Mouse (Mus musculus) gastrocnemius, adult 18-20 months (tissue): ENCODE data around the gene Tgm2. TPM values are rescaled to one million over a fixed set of nuclear protein-coding genes. Genes with fewer than 3 reads are reported as not detected.

ENCODE experiments used
- DNase-seq: peaks from one replicate; pipeline ENCODE4 v3.0.0; 2021; ENCODE audit warnings: low spot score
- long read RNA-seq, 2 experiments: library from polyadenylated mRNA; stranded (forward); transcript quantifications; one replicate each; pipeline ENCODE4 v2.0.0; 2021
- total RNA-seq, 2 experiments: library from RNA; stranded (reverse); gene quantifications; 2 replicates each; pipeline ENCODE4 v1.2.3; 2021

Gene Tgm2
- 10 to 100 TPM; 40.7 to 47.3 TPM for total RNA-seq
- long read RNA-seq, experiment 1, transcript Tgm2-201 (13 exons, 3,596 nt) = major isoform, 46 of 74 reads
- long read RNA-seq, experiment 1, partial matches to known transcripts = 13 of 74 reads
- long read RNA-seq, experiment 1, other reads (novel, unspliced or antisense) = 15 of 74 reads
- long read RNA-seq, experiment 2, transcript Tgm2-201 (13 exons, 3,596 nt) = major isoform, 20 of 30 reads
- long read RNA-seq, experiment 2, partial matches to known transcripts = 6 of 30 reads
- long read RNA-seq, experiment 2, other reads (novel, unspliced or antisense) = 4 of 30 reads

DNA sequence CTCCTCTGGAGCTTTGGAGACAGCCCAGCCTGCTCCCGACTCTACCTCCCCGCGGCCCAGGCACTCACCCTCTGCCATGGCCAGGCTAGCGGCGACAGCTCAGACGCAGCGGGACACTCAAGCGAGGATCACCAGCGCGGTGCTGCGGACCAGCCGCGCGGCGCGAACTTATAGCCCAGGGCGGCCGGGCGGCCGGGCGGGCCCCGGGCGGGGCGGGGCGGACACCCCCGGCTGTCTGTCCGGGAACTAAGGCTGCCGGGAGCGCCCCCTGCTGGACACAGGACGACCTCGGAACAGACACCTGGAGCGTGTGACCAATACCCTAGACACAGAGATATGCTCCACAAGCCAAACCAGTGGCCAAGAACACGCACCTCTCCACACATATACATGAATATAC, at the start of gene Tgm2:
Tgm2 (minus strand) TSS at position 214 of the 400 bp plus-strand sequence.
- DNase-seq = peak; percentile 94

- peak; percentile 41 for DNase-seq
Measured at GRCm38 (mm10) chr2:158194945-158195640, 48.9 kb upstream of the Tgm2 start.

GRCm38 (mm10) chr2:158193611-158194336, 47.5 kb upstream of the Tgm2 start:
- DNase-seq = no peak

DNA sequence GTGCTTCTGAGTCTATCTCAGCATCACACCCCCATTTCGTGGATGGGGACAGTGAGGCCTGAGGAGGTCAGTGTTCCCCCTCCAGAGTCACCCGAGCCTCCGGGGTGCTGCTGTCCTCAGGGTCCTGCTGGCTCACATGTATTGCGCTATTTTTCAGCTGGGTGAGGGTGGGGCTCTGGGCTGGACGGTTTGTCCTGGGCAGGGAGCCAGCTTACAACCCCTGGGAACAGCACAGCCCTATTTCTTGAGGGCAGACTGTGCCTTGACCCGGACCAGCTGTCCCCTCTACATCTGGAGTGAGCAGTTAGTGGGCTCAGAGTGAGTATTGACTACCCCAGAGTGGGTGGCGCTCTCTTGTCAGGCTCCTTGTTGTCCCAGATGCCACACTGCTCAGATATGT, 44.9 kb upstream of the Tgm2 start:
- peak; percentile 88 for DNase-seq

DNA sequence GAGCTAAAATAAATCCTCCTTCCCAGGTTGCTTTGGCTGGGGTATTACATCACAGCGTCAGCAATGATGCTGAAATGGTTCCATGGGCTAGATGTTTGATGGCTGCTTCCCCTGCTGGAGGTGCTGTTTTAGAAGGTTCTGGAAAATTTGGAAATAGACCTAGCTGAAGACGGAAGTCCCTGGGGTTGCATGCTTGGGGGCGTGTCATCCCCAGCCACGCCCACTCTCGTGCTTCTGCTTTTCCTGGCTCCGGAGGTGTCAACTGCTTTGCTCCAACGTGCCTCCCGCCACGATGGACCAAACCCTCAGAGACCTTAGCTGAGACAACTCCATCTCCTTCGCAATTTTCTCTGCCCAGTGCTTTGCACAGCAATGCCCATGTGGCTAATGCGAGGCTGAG, 43.2 kb upstream of the Tgm2 start:
- DNase-seq = no peak

GRCm38 (mm10) chr2:158186206-158186871, 40.1 kb upstream of the Tgm2 start:
- DNase-seq = no peak

GRCm38 (mm10) chr2:158183266-158183665, 37.0 kb upstream of the Tgm2 start:
- DNase-seq = no peak

DNA sequence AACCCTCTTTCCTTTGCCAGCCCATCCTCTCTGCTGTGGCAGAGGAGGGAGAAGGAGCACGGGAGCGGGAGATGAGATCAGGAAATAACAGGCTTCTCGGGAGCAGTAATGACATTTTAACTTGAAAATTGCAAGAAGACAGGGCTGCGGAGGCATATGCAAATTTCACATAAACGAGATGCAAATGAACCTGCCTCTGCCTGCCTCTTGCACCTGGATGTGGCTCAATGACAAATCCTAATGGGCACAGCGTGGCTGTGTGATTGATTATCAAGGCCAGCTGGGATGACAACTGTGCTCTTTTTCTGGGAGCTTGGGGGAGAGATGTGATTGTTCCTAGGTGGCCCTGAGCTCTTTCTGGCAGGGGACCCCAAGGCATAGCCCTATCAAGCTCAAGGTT, 35.7 kb upstream of the Tgm2 start:
- DNase-seq = no peak

GRCm38 (mm10) chr2:158180797-158181196, 34.6 kb upstream of the Tgm2 start:
- DNase-seq = peak; percentile 42

GRCm38 (mm10) chr2:158179370-158180111, 33.3 kb upstream of the Tgm2 start:
- DNase-seq = peak; percentile 62

DNA sequence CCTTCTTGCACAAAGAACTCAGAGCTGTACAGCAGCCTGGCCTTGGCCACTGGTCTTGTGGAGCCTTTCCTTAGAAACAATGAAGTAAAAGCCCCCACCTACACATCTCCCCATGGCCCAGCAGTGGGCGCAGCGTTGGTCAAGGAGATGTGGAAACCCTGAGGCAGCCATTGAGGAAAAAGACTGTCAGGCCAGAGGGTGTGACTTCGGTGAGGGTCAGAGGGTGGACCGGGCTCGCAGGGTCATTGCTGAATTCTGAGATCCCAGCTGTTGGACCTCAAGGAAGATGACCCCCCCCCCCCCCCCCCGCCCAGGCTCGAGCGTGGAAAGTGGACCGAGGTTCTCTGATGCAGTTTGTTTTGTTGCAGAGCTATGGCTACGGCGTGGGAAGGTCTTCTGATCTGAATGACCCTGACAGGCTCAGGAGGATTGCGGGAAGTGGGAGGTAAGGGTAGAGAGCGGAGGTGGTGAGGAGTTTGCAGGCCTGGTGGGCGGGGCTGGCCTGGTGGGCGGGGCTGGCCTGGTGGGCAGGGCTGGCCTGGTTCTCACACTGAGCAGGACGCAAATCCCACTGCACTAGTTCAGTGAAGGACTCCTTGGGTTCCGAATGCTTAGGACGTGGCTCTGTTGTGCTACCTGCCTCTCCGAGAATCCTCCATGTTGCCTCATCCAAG, 32.6 kb upstream of the Tgm2 start:
- peak; percentile 82 for DNase-seq

DNA sequence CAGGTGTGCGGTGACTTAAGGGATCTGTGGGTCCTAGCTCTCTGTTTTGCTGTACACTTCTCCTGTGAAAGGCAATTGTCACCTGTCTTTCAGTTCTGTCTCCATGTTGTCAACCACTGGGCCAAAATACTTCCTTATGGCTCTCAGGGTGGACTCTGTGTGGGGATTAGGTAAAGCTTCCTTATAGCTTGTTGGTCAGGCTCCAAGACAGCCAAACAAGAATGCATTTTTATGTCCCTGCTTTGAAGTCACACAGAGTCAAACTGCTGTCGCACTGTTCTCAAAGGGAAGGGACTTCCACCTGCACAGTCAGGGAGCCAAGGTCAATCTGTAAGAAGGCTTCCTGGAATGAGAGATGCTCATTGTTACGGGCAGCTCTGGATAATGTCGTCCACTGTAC, 31.9 kb upstream of the Tgm2 start:
- DNase-seq = no peak

DNA sequence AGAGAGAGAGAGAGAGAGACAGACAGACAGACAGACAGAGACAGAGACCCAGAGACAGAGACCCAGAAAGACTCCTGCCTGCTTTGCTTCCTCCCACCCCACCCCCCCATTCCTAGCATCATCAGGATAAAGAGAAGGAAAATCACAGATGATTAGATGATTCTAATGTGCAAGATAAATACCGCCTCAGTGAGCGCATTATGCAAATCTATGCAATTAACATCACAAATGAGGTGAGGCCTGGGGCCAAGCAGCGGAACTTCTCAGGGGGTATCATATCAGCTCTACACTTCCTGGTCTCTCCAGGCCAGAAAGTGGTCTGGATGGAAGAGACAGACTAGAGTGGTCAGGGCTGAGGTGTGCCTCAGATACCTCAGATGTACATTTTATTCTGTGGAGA, 31.3 kb upstream of the Tgm2 start:
- DNase-seq = no peak

DNA sequence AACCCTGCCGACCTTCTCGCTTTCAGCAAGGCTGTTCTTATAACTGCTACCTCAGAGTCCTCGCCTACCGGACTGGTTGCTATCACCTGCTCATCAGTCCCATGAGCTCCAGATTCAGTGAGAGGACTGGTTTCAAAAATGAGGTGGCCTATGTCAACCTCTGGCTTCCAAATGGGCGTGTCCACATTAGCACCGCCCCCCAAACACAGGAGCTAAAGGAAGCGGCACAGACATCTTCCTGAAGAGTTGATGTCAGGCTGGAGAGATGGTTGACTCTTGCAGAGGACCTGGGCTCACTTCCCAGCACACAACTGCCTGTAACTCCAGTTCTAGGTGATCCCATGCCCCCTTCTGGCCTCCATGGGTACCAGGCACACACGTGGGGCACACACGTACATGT, 30.5 kb upstream of the Tgm2 start:
- no peak for DNase-seq

- no peak for DNase-seq
Measured at GRCm38 (mm10) chr2:158175433-158175832, 29.2 kb upstream of the Tgm2 start.

GRCm38 (mm10) chr2:158174958-158175357, 28.7 kb upstream of the Tgm2 start:
- no peak for DNase-seq

- DNase-seq = no peak
Measured at GRCm38 (mm10) chr2:158174438-158174837, 28.2 kb upstream of the Tgm2 start.

GRCm38 (mm10) chr2:158170394-158170793, 24.2 kb upstream of the Tgm2 start:
- no peak for DNase-seq

- no peak for DNase-seq
Measured at GRCm38 (mm10) chr2:158169771-158170170, 23.5 kb upstream of the Tgm2 start.

DNA sequence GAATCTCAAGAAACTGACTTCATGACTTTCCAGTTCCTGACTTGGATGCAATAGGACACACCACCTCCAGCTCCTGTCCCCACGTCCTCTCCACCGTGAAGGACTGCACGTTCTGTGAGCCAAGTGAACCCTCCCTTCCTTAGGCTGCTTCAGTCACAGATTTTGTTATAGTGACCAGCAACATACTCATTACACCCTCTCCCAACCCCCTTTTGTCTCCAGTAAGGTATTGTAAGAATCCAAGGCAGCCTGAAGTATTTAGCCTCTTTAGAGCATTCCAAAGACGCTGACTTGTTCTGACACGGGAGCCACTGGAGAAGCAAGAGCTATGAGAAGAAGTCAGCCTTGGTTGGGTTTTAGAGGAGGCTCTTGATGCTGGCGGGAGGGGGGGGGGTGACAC, 23.1 kb upstream of the Tgm2 start:
- DNase-seq = no peak
